Mouse (Mus musculus): ENCODE measurements at regions not wholly inside any gene's neighbourhood (a gene's known extent, or its start where the extent isn't known, plus 50 kb on each side); places are given as distances from the start of the nearest gene placed in this dataset.

DNA sequence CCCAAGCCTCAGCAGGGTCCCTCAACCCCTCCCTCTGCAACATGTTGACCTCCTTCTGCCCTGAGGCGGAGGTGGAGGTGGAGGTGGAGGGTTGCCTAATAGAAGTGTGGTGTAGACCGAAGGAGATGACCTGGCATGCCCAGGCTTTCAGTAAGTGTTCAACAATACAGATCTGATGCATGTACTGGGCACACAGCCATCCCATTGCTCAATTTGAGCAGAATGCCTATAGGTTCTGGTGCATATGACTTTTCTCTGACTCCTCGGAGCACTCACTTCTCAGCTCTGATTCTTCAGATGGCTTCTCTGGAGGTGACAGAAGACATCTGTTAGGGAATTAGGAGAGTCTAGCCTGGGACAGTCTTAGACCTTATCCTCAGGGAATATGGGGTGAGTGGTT, 130.4 kb downstream of the H2afy start:
- TF ChIP-seq CTCF (IDR thresholded peaks at IDR 0.05) (no peak), EP300 (IDR thresholded peaks at IDR 0.05) (no peak)

Data from lung, postnatal 0 days (tissue).